Mouse (Mus musculus) myocyte (in vitro differentiated cells): ENCODE results near the gene RPS10-NUDT3. TPM values are rescaled to one million over a fixed set of nuclear protein-coding genes. Genes with fewer than 3 reads are reported as not detected.
A peak's percentile ranks its signal among the peaks of the same experiment; 100 is the strongest.

Experiments
- H3K27me3 ChIP-seq: one replicate; pipeline ENCODE4 v1.6.1; 2011; ENCODE audit not compliant: control insufficient read depth, insufficient read depth, insufficient read length
- H3K36me3 ChIP-seq: one replicate; pipeline ENCODE4 v1.6.1; 2011; ENCODE audit not compliant: control insufficient read depth, insufficient read depth
- H3K4me2 ChIP-seq: one replicate; pipeline ENCODE4 v1.6.1; 2011; ENCODE audit warnings: low read depth, control low read depth
- H3K4me3 ChIP-seq: one replicate; pipeline ENCODE4 v1.5.1; 2011; ENCODE audit warnings: mild to moderate bottlenecking, control low read depth, moderate library complexity
- H3K79me2 ChIP-seq: one replicate; pipeline ENCODE4 v1.6.1; 2011; ENCODE audit not compliant: control insufficient read depth, insufficient read depth
- H3ac ChIP-seq: one replicate; pipeline ENCODE4 v1.6.1; 2011; ENCODE audit not compliant: control insufficient read depth, insufficient read length
- CEBPB ChIP-seq: IDR thresholded peaks from 2 replicates; pipeline ENCODE4 v1.6.1; 2011; ENCODE audit warnings: mild to moderate bottlenecking, moderate library complexity; ENCODE audit not compliant: poor library complexity, insufficient read depth, severe bottlenecking
- E2F4 ChIP-seq: IDR thresholded peaks from one replicate; pipeline ENCODE4 v1.6.1; 2011; ENCODE audit warnings: mild to moderate bottlenecking, control low read depth, moderate library complexity; ENCODE audit not compliant: insufficient read depth
- MAX ChIP-seq: IDR thresholded peaks from one replicate; pipeline ENCODE4 v1.6.1; 2011; ENCODE audit warnings: low read depth, mild to moderate bottlenecking, control low read depth
- MYOD1 ChIP-seq, 3 experiments: IDR thresholded peaks; one replicate each; pipeline ENCODE4 v1.6.1; 2011; ENCODE audit warnings: control low read depth in 2 of 3, low read depth in 2 of 3, mild to moderate bottlenecking in 2 of 3, moderate library complexity in 1 of 3; ENCODE audit not compliant: insufficient read length in 2 of 3, control insufficient read depth in 1 of 3
- MYOG ChIP-seq, 3 experiments: IDR thresholded peaks; one replicate each; pipeline ENCODE4 v1.6.1; 2011; ENCODE audit warnings: control low read depth in 2 of 3, low read depth in 2 of 3, mild to moderate bottlenecking in 2 of 3; ENCODE audit not compliant: insufficient read length in 2 of 3, control insufficient read depth in 1 of 3, insufficient read depth in 1 of 3
- POLR2A ChIP-seq: IDR thresholded peaks from one replicate; pipeline ENCODE4 v1.6.1; 2011; ENCODE audit warnings: low read depth, mild to moderate bottlenecking, control low read depth, moderate library complexity; ENCODE audit not compliant: insufficient read length
- POLR2AphosphoS2 ChIP-seq: IDR thresholded peaks from one replicate; pipeline ENCODE4 v1.6.1; 2011; ENCODE audit warnings: low read depth, control low read depth; ENCODE audit not compliant: insufficient read length
- REST ChIP-seq: IDR thresholded peaks from one replicate; pipeline ENCODE4 v1.6.1; 2011; ENCODE audit warnings: mild to moderate bottlenecking, control low read depth, moderate library complexity; ENCODE audit not compliant: insufficient read depth, insufficient read length
- SRF ChIP-seq: IDR thresholded peaks from one replicate; pipeline ENCODE4 v1.6.1; 2011; ENCODE audit warnings: low read depth; ENCODE audit not compliant: control insufficient read depth, insufficient read length
- TCF12 ChIP-seq: IDR thresholded peaks from one replicate; pipeline ENCODE4 v1.6.1; 2011; ENCODE audit warnings: mild to moderate bottlenecking, control low read depth; ENCODE audit not compliant: poor library complexity, insufficient read depth, severe bottlenecking
- TCF3 ChIP-seq: IDR thresholded peaks from one replicate; pipeline ENCODE4 v1.6.1; 2011; ENCODE audit warnings: low read depth, control low read depth; ENCODE audit not compliant: insufficient read length
- USF1 ChIP-seq: IDR thresholded peaks from one replicate; pipeline ENCODE4 v1.6.1; 2011; ENCODE audit warnings: low read depth, mild to moderate bottlenecking, control low read depth, moderate library complexity
- polyA plus RNA-seq: library from polyadenylated mRNA; unstranded; fragments of >200 nt; fragmentation: generic; extraction: Trizol; gene quantifications from one replicate; pipeline ENCODE4 v1.2.1, GENCODE M21; 2012; ENCODE audit warnings: missing spikeins

Gene RPS10-NUDT3
- polyA plus RNA-seq, 1 experiment: not detected

- peak overlapping the region; percentile 83 for H3K4me2 ChIP-seq
These were observed 70.4 kb downstream of the RPS10-NUDT3 start for GRCm38 (mm10) chr17:27564391-27565162.

GRCm38 (mm10) chr17:27563771-27564244, 71.2 kb downstream of the RPS10-NUDT3 start:
- H3K79me2 ChIP-seq: peaks cover 13% of the 10 kb centered on the region
- H3K27me3 ChIP-seq: no peaks in the 10 kb centered on the region
- no peaks in the 10 kb centered on the region for H3K36me3 ChIP-seq
- TF ChIP-seq MAX: no peak
- TF ChIP-seq TCF12: no peak
- peak; percentile 12 for TF ChIP-seq POLR2AphosphoS2
- TF ChIP-seq E2F4: no peak
- TF ChIP-seq REST: no peak
- TF ChIP-seq POLR2A: no peak
- no peak for TF ChIP-seq USF1
- no peak for TF ChIP-seq SRF
- TF ChIP-seq CEBPB: no peak
- TF ChIP-seq MYOD1 (IDR thresholded peaks at IDR 0.05; ENCODE audit: control insufficient read depth in 1 of 3, insufficient read length in 2 of 3, low read depth in 2 of 3): peak in 1 of 3 experiments; percentile 55
- no peak for TF ChIP-seq TCF3
- TF ChIP-seq MYOG (IDR thresholded peaks at IDR 0.05; ENCODE audit: control insufficient read depth in 1 of 3, insufficient read depth in 1 of 3, insufficient read length in 2 of 3, low read depth in 2 of 3): no peak
- H3ac ChIP-seq: no peak overlapping the region
- no peak overlapping the region for H3K4me2 ChIP-seq
- H3K4me3 ChIP-seq: no peak overlapping the region

More at GRCm38 (mm10) chr17:27564391-27565162, 70.4 kb downstream of the RPS10-NUDT3 start:
- no peaks in the 10 kb centered on the region for H3K27me3 ChIP-seq
- H3K79me2 ChIP-seq: peaks cover 7% of the 10 kb centered on the region
- TF ChIP-seq MYOD1 (IDR thresholded peaks at IDR 0.05; ENCODE audit: control insufficient read depth in 1 of 3, insufficient read length in 2 of 3, low read depth in 2 of 3) (no peak), POLR2AphosphoS2 (peak; percentile 14)
- H3K4me3 ChIP-seq: peak overlapping the region; percentile 49
- no peaks in the 10 kb centered on the region for H3K36me3 ChIP-seq
- no peak overlapping the region for H3ac ChIP-seq

GRCm38 (mm10) chr17:27561809-27562526, 73.1 kb downstream of the RPS10-NUDT3 start:
- H3K4me3 ChIP-seq: no peak overlapping the region
- H3K36me3 ChIP-seq: no peaks in the 10 kb centered on the region
- peak overlapping the region; percentile 63 for H3K4me2 ChIP-seq
- H3K79me2 ChIP-seq: peaks cover 27% of the 10 kb centered on the region
- no peak overlapping the region for H3ac ChIP-seq
- H3K27me3 ChIP-seq: no peaks in the 10 kb centered on the region
- no peak for TF ChIP-seq SRF
- TF ChIP-seq POLR2A: no peak
- peak in 1 of 3 experiments; percentile 42 for TF ChIP-seq MYOG (IDR thresholded peaks at IDR 0.05; ENCODE audit: control insufficient read depth in 1 of 3, insufficient read depth in 1 of 3, insufficient read length in 2 of 3, low read depth in 2 of 3)
- TF ChIP-seq REST: no peak
- TF ChIP-seq TCF3: no peak
- TF ChIP-seq TCF12: no peak
- TF ChIP-seq CEBPB: no peak
- TF ChIP-seq POLR2AphosphoS2: peak; percentile 18
- peak in 1 of 3 experiments; percentile 63 for TF ChIP-seq MYOD1 (IDR thresholded peaks at IDR 0.05; ENCODE audit: control insufficient read depth in 1 of 3, insufficient read length in 2 of 3, low read depth in 2 of 3)

- Histone ChIP-seq H3K27me3 (no peaks in the 10 kb centered on the region), H3K4me3 (no peak overlapping the region), H3K36me3 (no peaks in the 10 kb centered on the region), H3ac (no peak overlapping the region), H3K79me2 (peaks cover 27% of the 10 kb centered on the region), H3K4me2 (peak overlapping the region; percentile 63)
- TF ChIP-seq POLR2A (no peak), SRF (no peak), TCF3 (no peak), E2F4 (no peak), MAX (no peak), MYOG (IDR thresholded peaks at IDR 0.05; ENCODE audit: control insufficient read depth in 1 of 3, insufficient read depth in 1 of 3, insufficient read length in 2 of 3, low read depth in 2 of 3) (no peak), REST (no peak), USF1 (no peak), TCF12 (no peak), CEBPB (no peak), MYOD1 (IDR thresholded peaks at IDR 0.05; ENCODE audit: control insufficient read depth in 1 of 3, insufficient read length in 2 of 3, low read depth in 2 of 3) (no peak), POLR2AphosphoS2 (no peak)
These were observed 74.0 kb downstream of the RPS10-NUDT3 start for GRCm38 (mm10) chr17:27560926-27561480.
